Mouse (Mus musculus) limb, embryonic 14.5 days (tissue): ENCODE data around the gene Dazap2. TPM values are rescaled to one million over a fixed set of nuclear protein-coding genes. Genes with fewer than 3 reads are reported as not detected.

Experiments
- ATAC-seq: fragments of 200-750 bp; cut with Nextera tagmentation; 2 replicates; pipeline ENCODE4 v1.8.0; 2017; ENCODE audit warnings: low read depth, moderate number of reproducible peaks, moderate TSS enrichment; ENCODE audit not compliant: low FRiP score
- DNase-seq: peaks from one replicate; pipeline ENCODE4 v3.0.0-alpha.2; 2015; ENCODE audit warnings: low spot score
- H3K27ac ChIP-seq: fragments of 300-500 bp; sonication (generic); replicated peaks from 2 replicates; pipeline ENCODE4 v1.5.1; 2014; ENCODE audit warnings: low read depth, mild to moderate bottlenecking, low read length, moderate library complexity, mixed read lengths
- H3K27me3 ChIP-seq: fragments of 300-500 bp; sonication (generic); 2 replicates; pipeline ENCODE4 v1.6.1; 2014; ENCODE audit warnings: low read length, mixed read lengths; ENCODE audit not compliant: control insufficient read depth, insufficient read depth
- H3K36me3 ChIP-seq: fragments of 300-500 bp; sonication (generic); 2 replicates; pipeline ENCODE4 v1.6.1; 2014; ENCODE audit warnings: mild to moderate bottlenecking, low read length, moderate library complexity, mixed read lengths; ENCODE audit not compliant: control insufficient read depth, insufficient read depth
- H3K4me1 ChIP-seq: fragments of 300-500 bp; sonication (generic); 2 replicates; pipeline ENCODE4 v1.6.1; 2014; ENCODE audit warnings: antibody characterized with exemption, low read length, mixed read lengths; ENCODE audit not compliant: control insufficient read depth, insufficient read depth
- H3K4me2 ChIP-seq: fragments of 300-500 bp; sonication (generic); replicated peaks from 2 replicates; pipeline ENCODE4 v1.6.1; 2014; ENCODE audit warnings: low read depth, mild to moderate bottlenecking, low read length, moderate library complexity; ENCODE audit not compliant: severe bottlenecking
- H3K4me3 ChIP-seq: fragments of 300-500 bp; sonication (generic); replicated peaks from 2 replicates; pipeline ENCODE4 v1.5.1; 2014; ENCODE audit warnings: low read length
- H3K9ac ChIP-seq: fragments of 300-500 bp; sonication (generic); 2 replicates; pipeline ENCODE4 v1.6.1; 2014; ENCODE audit warnings: mild to moderate bottlenecking, low read depth, low read length, moderate library complexity; ENCODE audit not compliant: severe bottlenecking
- H3K9me3 ChIP-seq: fragments of 300-500 bp; sonication (generic); 2 replicates; pipeline ENCODE4 v1.6.1; 2016; ENCODE audit warnings: low read length; ENCODE audit not compliant: control insufficient read depth
- POLR2A ChIP-seq: fragments of 200-500 bp; IDR thresholded peaks from 2 replicates; pipeline ENCODE4 v1.8.0; 2012; ENCODE audit warnings: inconsistent platforms, mild to moderate bottlenecking, moderate library complexity, borderline replicate concordance; ENCODE audit not compliant: insufficient read depth, insufficient read length; ENCODE audit errors: extremely low read depth
- WGBS: fragments of 180-500 bp; shearing (Covaris S2); extraction: QIAGEN DNeasy Blood & Tissue Kit; methylation state at CpG from one replicate; pipeline ENCODE4 v1.1.7; 2014; 5-methylcytosine and 5-hydroxymethylcytosine counted together
- polyA plus RNA-seq, 2 experiments: library from polyadenylated mRNA; depleted of rRNA in 1 of 2; stranded (reverse) in 1 of 2; unstranded in 1 of 2; fragments of >200 nt; fragmentation: Nextera tagmentation in 1 of 2; extraction: Ambion mirVana in 1 of 2; gene quantifications; 2 replicates each; pipeline versions ENCODE4 v1.2.1 to v1.2.3; 2012 to 2014

Gene Dazap2
- polyA plus RNA-seq, 2 experiments = 139 to 185 TPM

- TF ChIP-seq POLR2A = no peak
- Histone ChIP-seq H3K4me3 (no peak overlapping the region), H3K4me2 (no peak overlapping the region; the same call in 1 of the 2 replicates), H3K27ac (no peak overlapping the region), H3K9ac (no peak overlapping the region), H3K36me3 (no peaks in the 10 kb centered on the region), H3K27me3 (no peaks in the 10 kb centered on the region), H3K9me3 (no peaks in the 10 kb centered on the region), H3K4me1 (peaks cover 8% of the 10 kb centered on the region; the same call in 1 of the 2 replicates)
- ATAC-seq = no peak
- DNase-seq = no peak
- 7% methylated on average over 10 of the region's 10 CpGs for WGBS
Observed at GRCm38 (mm10) chr15:100627287-100627686, 12.1 kb downstream of the Dazap2 start.

- Histone ChIP-seq H3K27ac (no peak overlapping the region), H3K9ac (0 out of 2 replicates have a peak overlapping the region, but pooled peaks have one; percentile 1), H3K4me3 (no peak overlapping the region), H3K9me3 (no peaks in the 10 kb centered on the region), H3K4me1 (peaks cover 8% of the 10 kb centered on the region; the same call in 1 of the 2 replicates), H3K36me3 (no peaks in the 10 kb centered on the region), H3K4me2 (no peak overlapping the region; the same call in 1 of the 2 replicates), H3K27me3 (no peaks in the 10 kb centered on the region)
- WGBS = 4% methylated on average over 11 of the region's 11 CpGs
- ATAC-seq (no peak; the same call in 1 of the 2 replicates), DNase-seq (no peak)
- TF ChIP-seq POLR2A = no peak
Observed at GRCm38 (mm10) chr15:100627774-100628370, 12.7 kb downstream of the Dazap2 start.

GRCm38 (mm10) chr15:100628797-100629196, 13.6 kb downstream of the Dazap2 start:
- no peak overlapping the region for H3K4me2 ChIP-seq
- no peak for TF ChIP-seq POLR2A
- peaks cover 8% of the 10 kb centered on the region; the same call in 1 of the 2 replicates for H3K4me1 ChIP-seq
- DNase-seq (no peak), ATAC-seq (no peak)
- no peak overlapping the region for H3K27ac ChIP-seq
- no peaks in the 10 kb centered on the region for H3K27me3 ChIP-seq
- H3K9ac ChIP-seq = no peak overlapping the region
- no peaks in the 10 kb centered on the region for H3K9me3 ChIP-seq
- no peak overlapping the region for H3K4me3 ChIP-seq
- WGBS = 46% methylated on average over 7 of the region's 7 CpGs
- no peaks in the 10 kb centered on the region for H3K36me3 ChIP-seq

GRCm38 (mm10) chr15:100630126-100630525, 15.0 kb downstream of the Dazap2 start:
- no peak for ATAC-seq
- no peak overlapping the region for H3K4me3 ChIP-seq
- no peak overlapping the region for H3K27ac ChIP-seq
- no peak for TF ChIP-seq POLR2A
- DNase-seq = no peak
- no peaks in the 10 kb centered on the region for H3K36me3 ChIP-seq
- H3K4me2 ChIP-seq = no peak overlapping the region
- peaks cover 10% of the 10 kb centered on the region for H3K27me3 ChIP-seq
- H3K4me1 ChIP-seq = peaks cover 8% of the 10 kb centered on the region; the same call in 1 of the 2 replicates
- WGBS = 55% methylated on average over 3 of the region's 3 CpGs
- no peak overlapping the region for H3K9ac ChIP-seq
- H3K9me3 ChIP-seq = no peaks in the 10 kb centered on the region

GRCm38 (mm10) chr15:100631454-100632170, 16.5 kb downstream of the Dazap2 start:
- Histone ChIP-seq H3K27me3 (peaks cover 24% of the 10 kb centered on the region), H3K9me3 (no peaks in the 10 kb centered on the region), H3K9ac (no peak overlapping the region), H3K36me3 (no peaks in the 10 kb centered on the region), H3K27ac (no peak overlapping the region), H3K4me1 (peaks cover 15% of the 10 kb centered on the region; the same call in 1 of the 2 replicates), H3K4me3 (no peak overlapping the region), H3K4me2 (no peak overlapping the region)
- TF ChIP-seq POLR2A = no peak
- 80% methylated on average over 12 of the region's 12 CpGs for WGBS
- DNase-seq (no peak), ATAC-seq (no peak)
